Mouse (Mus musculus) lung, embryonic 16.5 days (tissue): ENCODE measurements around the gene Marf1. TPM values are rescaled to one million over a fixed set of nuclear protein-coding genes. Genes with fewer than 3 reads are reported as not detected.

ENCODE experiments used
- ATAC-seq: fragments of 200-750 bp; cut with Nextera tagmentation; 2 replicates; pipeline ENCODE4 v1.8.0; 2017; ENCODE audit warnings: low read depth, mild to moderate bottlenecking, moderate library complexity
- H3K27ac ChIP-seq: fragments of 300-500 bp; sonication (generic); 2 replicates; pipeline ENCODE4 v1.5.1; 2014; ENCODE audit warnings: mild to moderate bottlenecking, control low read depth, low read length
- H3K27me3 ChIP-seq: fragments of 300-500 bp; sonication (generic); 2 replicates; pipeline ENCODE4 v1.6.1; 2014; ENCODE audit warnings: low read depth, low read length, mixed read lengths; ENCODE audit not compliant: control insufficient read depth, insufficient read depth
- H3K36me3 ChIP-seq: fragments of 300-500 bp; sonication (generic); 2 replicates; pipeline ENCODE4 v1.6.1; 2014; ENCODE audit warnings: low read length; ENCODE audit not compliant: control insufficient read depth, insufficient read depth
- H3K4me1 ChIP-seq: fragments of 300-500 bp; sonication (generic); replicated peaks from 2 replicates; pipeline ENCODE4 v1.6.1; 2014; ENCODE audit warnings: low read length, mixed read lengths; ENCODE audit not compliant: control insufficient read depth, insufficient read depth
- H3K4me2 ChIP-seq: fragments of 300-500 bp; sonication (generic); 2 replicates; pipeline ENCODE4 v1.6.1; 2014; ENCODE audit warnings: low read depth, low read length, control low read depth
- H3K4me3 ChIP-seq: fragments of 300-500 bp; sonication (generic); 2 replicates; pipeline ENCODE4 v1.5.1; 2014; ENCODE audit warnings: mild to moderate bottlenecking, low read length, control low read depth
- H3K9ac ChIP-seq: fragments of 300-500 bp; sonication (generic); 2 replicates; pipeline ENCODE4 v1.6.1; 2014; ENCODE audit warnings: low read length, control low read depth
- H3K9me3 ChIP-seq: fragments of 300-500 bp; sonication (generic); 2 replicates; pipeline ENCODE4 v1.6.1; 2016; ENCODE audit warnings: low read length; ENCODE audit not compliant: control insufficient read depth
- WGBS: fragments of 180-500 bp; shearing (Covaris S2); extraction: QIAGEN DNeasy Blood & Tissue Kit; methylation state at CpG from one replicate; pipeline ENCODE4 v1.1.7; 2014; 5-methylcytosine and 5-hydroxymethylcytosine counted together
- polyA plus RNA-seq: library from polyadenylated mRNA; unstranded; fragments of >200 nt; fragmentation: Nextera tagmentation; extraction: Ambion mirVana; gene quantifications from 2 replicates; pipeline ENCODE4 v1.2.1, GENCODE M21; 2015

The Marf1 gene
- polyA plus RNA-seq = 16.4 and 18.1 TPM in 2 replicates

GRCm38 (mm10) chr16:14162988-14163416 lies at the start of gene Marf1, which contains the start of gene Nde1:
Gene Marf1 (minus strand): TSS chr16:14163351.
Gene Nde1 (plus strand): TSS chr16:14163275.
- peak; percentile 89 for ATAC-seq
- peaks cover 22% of the 10 kb centered on the region for H3K4me1 ChIP-seq
- 0% methylated on average over 42 of the region's 43 CpGs for WGBS
- H3K27ac ChIP-seq = peak within 1 kb of the TSS; percentile 98
- peak within 1 kb of the TSS; percentile 60 for H3K4me3 ChIP-seq
- H3K9me3 ChIP-seq = no peaks in the 10 kb centered on the region
- H3K4me2 ChIP-seq = peak within 1 kb of the TSS; percentile 66
- no peaks in the 10 kb centered on the region for H3K27me3 ChIP-seq
- peak within 1 kb of the TSS; percentile 76 for H3K9ac ChIP-seq
- no peaks in the 10 kb centered on the region for H3K36me3 ChIP-seq

GRCm38 (mm10) chr16:14198798-14199197 lies 35.6 kb upstream of the Marf1 start:
- no peak overlapping the region for H3K4me2 ChIP-seq
- H3K27me3 ChIP-seq = no peaks in the 10 kb centered on the region
- H3K9me3 ChIP-seq = no peaks in the 10 kb centered on the region
- no peak overlapping the region for H3K4me3 ChIP-seq
- H3K9ac ChIP-seq = no peak overlapping the region
- ATAC-seq = no peak
- no peaks in the 10 kb centered on the region for H3K4me1 ChIP-seq
- WGBS = 71% methylated on average over 4 of the region's 4 CpGs
- no peaks in the 10 kb centered on the region for H3K36me3 ChIP-seq
- H3K27ac ChIP-seq = no peak overlapping the region

GRCm38 (mm10) chr16:14195427-14195826 lies 32.3 kb upstream of the Marf1 start:
- 29% methylated on average over 1 of the region's 1 CpGs for WGBS

GRCm38 (mm10) chr16:14194164-14194950 lies 31.2 kb upstream of the Marf1 start:
- no peak overlapping the region for H3K9ac ChIP-seq
- no peaks in the 10 kb centered on the region for H3K9me3 ChIP-seq
- WGBS = 61% methylated on average over 9 of the region's 9 CpGs
- no peak for ATAC-seq
- H3K36me3 ChIP-seq = peaks cover 30% of the 10 kb centered on the region
- H3K4me1 ChIP-seq = no peaks in the 10 kb centered on the region
- H3K27me3 ChIP-seq = no peaks in the 10 kb centered on the region
- no peak overlapping the region for H3K27ac ChIP-seq
- no peak overlapping the region for H3K4me3 ChIP-seq
- no peak overlapping the region for H3K4me2 ChIP-seq

More at GRCm38 (mm10) chr16:14195427-14195826, 32.3 kb upstream of the Marf1 start:
- no peak overlapping the region for H3K4me2 ChIP-seq
- no peak overlapping the region for H3K27ac ChIP-seq
- no peak overlapping the region for H3K4me3 ChIP-seq
- H3K9ac ChIP-seq = no peak overlapping the region
- H3K36me3 ChIP-seq = peaks cover 20% of the 10 kb centered on the region
- H3K27me3 ChIP-seq = no peaks in the 10 kb centered on the region
- ATAC-seq = no peak
- H3K9me3 ChIP-seq = no peaks in the 10 kb centered on the region
- no peaks in the 10 kb centered on the region for H3K4me1 ChIP-seq

- 92% methylated on average over 5 of the region's 5 CpGs for WGBS
- no peaks in the 10 kb centered on the region for H3K4me1 ChIP-seq
- H3K4me2 ChIP-seq = no peak overlapping the region
- no peaks in the 10 kb centered on the region for H3K9me3 ChIP-seq
- ATAC-seq = no peak
- H3K4me3 ChIP-seq = no peak overlapping the region
- H3K36me3 ChIP-seq = peaks cover 70% of the 10 kb centered on the region
- no peak overlapping the region for H3K9ac ChIP-seq
- no peak overlapping the region for H3K27ac ChIP-seq
- no peaks in the 10 kb centered on the region for H3K27me3 ChIP-seq
Measured at GRCm38 (mm10) chr16:14185516-14185915, 22.4 kb upstream of the Marf1 start.

GRCm38 (mm10) chr16:14183856-14184255 lies 20.7 kb upstream of the Marf1 start:
- ATAC-seq = no peak
- Histone ChIP-seq H3K27ac (no peak overlapping the region), H3K27me3 (no peaks in the 10 kb centered on the region), H3K36me3 (peaks cover 58% of the 10 kb centered on the region), H3K9ac (no peak overlapping the region), H3K4me3 (no peak overlapping the region), H3K4me1 (no peaks in the 10 kb centered on the region), H3K9me3 (no peaks in the 10 kb centered on the region), H3K4me2 (no peak overlapping the region)
- 53% methylated on average over 1 of the region's 1 CpGs for WGBS

- no peaks in the 10 kb centered on the region for H3K4me1 ChIP-seq
- H3K27ac ChIP-seq = no peak overlapping the region
- WGBS = 82% methylated on average over 5 of the region's 5 CpGs
- H3K9ac ChIP-seq = no peak overlapping the region
- no peaks in the 10 kb centered on the region for H3K27me3 ChIP-seq
- no peak overlapping the region for H3K4me3 ChIP-seq
- ATAC-seq = no peak
- no peak overlapping the region for H3K4me2 ChIP-seq
- no peaks in the 10 kb centered on the region for H3K9me3 ChIP-seq
- H3K36me3 ChIP-seq = peaks cover 59% of the 10 kb centered on the region
Measured at GRCm38 (mm10) chr16:14182360-14182759, 19.2 kb upstream of the Marf1 start.

- Histone ChIP-seq H3K27me3 (no peaks in the 10 kb centered on the region), H3K9me3 (no peaks in the 10 kb centered on the region), H3K36me3 (peaks cover 64% of the 10 kb centered on the region), H3K9ac (no peak overlapping the region), H3K27ac (no peak overlapping the region), H3K4me3 (no peak overlapping the region), H3K4me2 (no peak overlapping the region), H3K4me1 (no peaks in the 10 kb centered on the region)
- 82% methylated on average over 6 of the region's 6 CpGs for WGBS
- ATAC-seq = no peak
Measured at GRCm38 (mm10) chr16:14180163-14180733, 17.1 kb upstream of the Marf1 start.

- Histone ChIP-seq H3K27ac (no peak overlapping the region), H3K36me3 (peaks cover 67% of the 10 kb centered on the region), H3K4me1 (no peaks in the 10 kb centered on the region), H3K4me3 (no peak overlapping the region), H3K27me3 (no peaks in the 10 kb centered on the region), H3K4me2 (no peak overlapping the region), H3K9ac (no peak overlapping the region), H3K9me3 (no peaks in the 10 kb centered on the region)
- WGBS = 49% methylated on average over 3 of the region's 3 CpGs
- ATAC-seq = no peak
Measured at GRCm38 (mm10) chr16:14178041-14178440, 14.9 kb upstream of the Marf1 start.
